Mouse (Mus musculus) heart, embryonic 13.5 days (tissue): Measurements from ENCODE around the gene Yjefn3. TPM values are rescaled to one million over a fixed set of nuclear protein-coding genes. Genes with fewer than 3 reads are reported as not detected.
A peak's percentile ranks its signal among the peaks of the same experiment; 100 is the strongest.

ENCODE experiments used
- ATAC-seq: fragments of 200-750 bp; cut with Nextera tagmentation; 2 replicates; pipeline ENCODE4 v1.8.0; 2017; ENCODE audit warnings: moderate TSS enrichment; ENCODE audit not compliant: insufficient number of reproducible peaks, low FRiP score, low TSS enrichment; ENCODE audit errors: extremely low read depth
- H3K27ac ChIP-seq: fragments of 300-500 bp; sonication (generic); replicated peaks from 2 replicates; pipeline ENCODE4 v1.5.1; 2015; ENCODE audit warnings: moderate library complexity, mild to moderate bottlenecking, inconsistent platforms
- H3K27me3 ChIP-seq: fragments of 300-500 bp; sonication (generic); replicated peaks from 2 replicates; pipeline ENCODE4 v1.6.1; 2015; ENCODE audit warnings: mild to moderate bottlenecking, inconsistent platforms
- H3K36me3 ChIP-seq: fragments of 300-500 bp; sonication (generic); 2 replicates; pipeline ENCODE4 v1.6.1; 2015; ENCODE audit warnings: mild to moderate bottlenecking, inconsistent platforms
- H3K4me1 ChIP-seq: fragments of 300-500 bp; sonication (generic); 2 replicates; pipeline ENCODE4 v1.6.1; 2015; ENCODE audit warnings: inconsistent platforms
- H3K4me2 ChIP-seq: fragments of 300-500 bp; sonication (generic); 2 replicates; pipeline ENCODE4 v1.6.1; 2015; ENCODE audit warnings: inconsistent platforms, mild to moderate bottlenecking, moderate library complexity
- H3K4me3 ChIP-seq: fragments of 300-500 bp; sonication (generic); 2 replicates; pipeline ENCODE4 v1.5.1; 2015; ENCODE audit warnings: moderate library complexity, mild to moderate bottlenecking, inconsistent platforms
- H3K9ac ChIP-seq: fragments of 300-500 bp; sonication (generic); 2 replicates; pipeline ENCODE4 v1.6.1; 2015; ENCODE audit warnings: inconsistent platforms, mild to moderate bottlenecking, moderate library complexity
- H3K9me3 ChIP-seq: fragments of 300-500 bp; sonication (generic); 2 replicates; pipeline ENCODE4 v1.6.1; 2016; ENCODE audit warnings: inconsistent platforms
- WGBS: fragments of 180-500 bp; shearing (Covaris S2); methylation state at CpG from one replicate; pipeline ENCODE4 v1.1.7; 2015; ENCODE audit warnings: mixed read lengths; 5-methylcytosine and 5-hydroxymethylcytosine counted together
- polyA plus RNA-seq: library from polyadenylated mRNA; unstranded; fragments of >200 nt; fragmentation: Nextera tagmentation; extraction: Ambion mirVana; gene quantifications from 2 replicates; pipeline ENCODE4 v1.2.1, GENCODE M21; 2015

Gene Yjefn3
- polyA plus RNA-seq, 1 experiment from 2014 or later = 8.1 TPM

- no peak overlapping the region for H3K4me2 ChIP-seq
- 49% methylated on average over 2 of the region's 2 CpGs for WGBS
- H3K36me3 ChIP-seq = peaks cover 38% of the 10 kb centered on the region
- H3K4me3 ChIP-seq = no peak overlapping the region
- no peak for ATAC-seq
- no peaks in the 10 kb centered on the region for H3K27me3 ChIP-seq
- H3K4me1 ChIP-seq = peaks cover 51% of the 10 kb centered on the region
- no peak overlapping the region for H3K9ac ChIP-seq
- no peak overlapping the region for H3K27ac ChIP-seq
- H3K9me3 ChIP-seq = no peaks in the 10 kb centered on the region
Measured at GRCm38 (mm10) chr8:69933811-69934210, 31.3 kb upstream of the Yjefn3 start.

GRCm38 (mm10) chr8:69926901-69927300 is 24.4 kb upstream of the Yjefn3 start:
- peaks cover 31% of the 10 kb centered on the region for H3K4me1 ChIP-seq
- H3K9ac ChIP-seq = no peak overlapping the region
- H3K27me3 ChIP-seq = no peaks in the 10 kb centered on the region
- H3K36me3 ChIP-seq = peaks cover 23% of the 10 kb centered on the region
- H3K27ac ChIP-seq = no peak overlapping the region
- H3K9me3 ChIP-seq = no peaks in the 10 kb centered on the region
- no peak overlapping the region for H3K4me2 ChIP-seq
- no peak for ATAC-seq
- H3K4me3 ChIP-seq = no peak overlapping the region

- WGBS = 30% methylated on average over 1 of the region's 1 CpGs
- Histone ChIP-seq H3K4me1 (peaks cover 58% of the 10 kb centered on the region), H3K36me3 (peaks cover 20% of the 10 kb centered on the region; the same call in 1 of the 2 replicates), H3K4me3 (no peak overlapping the region), H3K27me3 (no peaks in the 10 kb centered on the region), H3K9me3 (no peaks in the 10 kb centered on the region), H3K4me2 (no peak overlapping the region), H3K27ac (no peak overlapping the region), H3K9ac (no peak overlapping the region)
- ATAC-seq = no peak
Measured at GRCm38 (mm10) chr8:69923986-69924385, 21.5 kb upstream of the Yjefn3 start.

- H3K4me3 ChIP-seq = no peak overlapping the region
- H3K4me1 ChIP-seq = peaks cover 63% of the 10 kb centered on the region
- peaks cover 24% of the 10 kb centered on the region for H3K36me3 ChIP-seq
- H3K4me2 ChIP-seq = 0 out of 2 replicates have a peak overlapping the region, but pooled peaks have one; percentile 39
- H3K9me3 ChIP-seq = no peaks in the 10 kb centered on the region
- peak overlapping the region; percentile 29; the same call in 1 of the 2 replicates for H3K9ac ChIP-seq
- H3K27me3 ChIP-seq = no peaks in the 10 kb centered on the region
- peak overlapping the region; percentile 64 for H3K27ac ChIP-seq
- ATAC-seq = no peak
- WGBS = 83% methylated on average over 2 of the region's 2 CpGs
Measured at GRCm38 (mm10) chr8:69921141-69921540, 18.6 kb upstream of the Yjefn3 start.

GRCm38 (mm10) chr8:69919876-69920662 is 17.6 kb upstream of the Yjefn3 start:
- Histone ChIP-seq H3K27ac (peak overlapping the region; percentile 64), H3K27me3 (no peaks in the 10 kb centered on the region), H3K4me1 (peaks cover 65% of the 10 kb centered on the region), H3K9me3 (no peaks in the 10 kb centered on the region), H3K9ac (peak overlapping the region; percentile 67; the same call in 1 of the 2 replicates), H3K36me3 (peaks cover 27% of the 10 kb centered on the region), H3K4me2 (peak overlapping the region; percentile 39), H3K4me3 (no peak overlapping the region)
- 38% methylated on average over 11 of the region's 11 CpGs for whole genome bisulfite sequencing
- ATAC-seq = no peak; the same call in 1 of the 2 replicates

GRCm38 (mm10) chr8:69919010-69919409 is 16.5 kb upstream of the Yjefn3 start:
- Histone ChIP-seq H3K9me3 (no peaks in the 10 kb centered on the region), H3K4me3 (no peak overlapping the region), H3K9ac (no peak overlapping the region), H3K27ac (peak overlapping the region; percentile 46; the same call in 1 of the 2 replicates), H3K4me2 (no peak overlapping the region), H3K36me3 (peaks cover 38% of the 10 kb centered on the region), H3K27me3 (no peaks in the 10 kb centered on the region), H3K4me1 (peaks cover 69% of the 10 kb centered on the region)
- ATAC-seq = peak; percentile 11; the same call in 1 of the 2 replicates
- 82% methylated on average over 1 of the region's 1 CpGs for WGBS

GRCm38 (mm10) chr8:69918506-69918905 is 16.0 kb upstream of the Yjefn3 start:
- peaks cover 64% of the 10 kb centered on the region for H3K4me1 ChIP-seq
- no peak for ATAC-seq

GRCm38 (mm10) chr8:69915748-69916147 is 13.2 kb upstream of the Yjefn3 start:
- WGBS = 19% methylated on average over 5 of the region's 5 CpGs
- no peak overlapping the region for H3K4me3 ChIP-seq
- H3K4me1 ChIP-seq = peaks cover 40% of the 10 kb centered on the region
- peak; percentile 25; the same call in 1 of the 2 replicates for ATAC-seq
- peak overlapping the region; percentile 70; the same call in 1 of the 2 replicates for H3K9ac ChIP-seq
- H3K9me3 ChIP-seq = no peaks in the 10 kb centered on the region
- no peaks in the 10 kb centered on the region for H3K27me3 ChIP-seq
- peaks cover 70% of the 10 kb centered on the region for H3K36me3 ChIP-seq
- peak overlapping the region; percentile 87 for H3K27ac ChIP-seq
- H3K4me2 ChIP-seq = no peak overlapping the region

More at GRCm38 (mm10) chr8:69918506-69918905, 16.0 kb upstream of the Yjefn3 start:
- peaks cover 43% of the 10 kb centered on the region for H3K36me3 ChIP-seq
- H3K4me3 ChIP-seq = no peak overlapping the region
- H3K9ac ChIP-seq = no peak overlapping the region
- no peak overlapping the region for H3K4me2 ChIP-seq
- no peak overlapping the region for H3K27ac ChIP-seq
- no peaks in the 10 kb centered on the region for H3K27me3 ChIP-seq
- H3K9me3 ChIP-seq = no peaks in the 10 kb centered on the region

GRCm38 (mm10) chr8:69914526-69914925 is 12.0 kb upstream of the Yjefn3 start:
- H3K27ac ChIP-seq = peak overlapping the region; percentile 87
- H3K36me3 ChIP-seq = peaks cover 83% of the 10 kb centered on the region
- no peaks in the 10 kb centered on the region for H3K27me3 ChIP-seq
- WGBS = 74% methylated on average over 4 of the region's 4 CpGs
- H3K4me3 ChIP-seq = no peak overlapping the region
- no peak for ATAC-seq
- H3K4me2 ChIP-seq = no peak overlapping the region
- peak overlapping the region; percentile 47 for H3K9ac ChIP-seq
- no peaks in the 10 kb centered on the region for H3K9me3 ChIP-seq
- H3K4me1 ChIP-seq = peaks cover 27% of the 10 kb centered on the region

GRCm38 (mm10) chr8:69912478-69913074 is 10.1 kb upstream of the Yjefn3 start:
- ATAC-seq = no peak
- peaks cover 99% of the 10 kb centered on the region for H3K36me3 ChIP-seq
- no peak overlapping the region for H3K4me3 ChIP-seq
- peaks cover 23% of the 10 kb centered on the region for H3K4me1 ChIP-seq
- WGBS = 92% methylated on average over 12 of the region's 12 CpGs
- H3K4me2 ChIP-seq = no peak overlapping the region
- no peak overlapping the region for H3K27ac ChIP-seq
- H3K27me3 ChIP-seq = no peaks in the 10 kb centered on the region
- H3K9ac ChIP-seq = no peak overlapping the region
- H3K9me3 ChIP-seq = no peaks in the 10 kb centered on the region

- no peak for ATAC-seq
- no peak overlapping the region for H3K4me3 ChIP-seq
- H3K27ac ChIP-seq = no peak overlapping the region
- H3K9ac ChIP-seq = no peak overlapping the region
- WGBS = 85% methylated on average over 13 of the region's 13 CpGs
- no peak overlapping the region for H3K4me2 ChIP-seq
- no peaks in the 10 kb centered on the region for H3K9me3 ChIP-seq
- no peaks in the 10 kb centered on the region for H3K27me3 ChIP-seq
- H3K36me3 ChIP-seq = peaks cover 97% of the 10 kb centered on the region
- peaks cover 28% of the 10 kb centered on the region for H3K4me1 ChIP-seq
Measured at GRCm38 (mm10) chr8:69911917-69912316, 9.4 kb upstream of the Yjefn3 start.
